Mouse (Mus musculus): Measurements from ENCODE around the gene Gna12.

Gna12 gene

DNA sequence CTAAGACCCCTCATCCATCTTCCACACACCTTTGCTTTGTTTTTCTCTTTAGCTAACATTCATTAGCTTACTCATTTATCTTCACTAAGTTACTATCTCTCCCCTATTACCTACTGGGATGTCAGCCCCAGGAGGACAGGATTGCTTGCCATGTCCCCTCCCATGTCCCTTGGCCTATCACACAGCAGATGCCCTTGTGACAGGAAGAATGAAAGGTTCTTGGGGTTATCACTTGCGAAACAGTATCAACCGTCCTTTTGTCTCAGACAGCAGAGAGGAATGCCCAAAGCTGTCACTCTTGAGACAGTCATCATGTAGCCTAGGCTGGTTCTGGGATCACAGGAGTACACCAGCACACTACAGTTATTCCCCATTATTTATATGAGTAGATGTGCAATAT, 35.1 kb downstream of the Gna12 start:
- DNase-seq (ENCODE audit: low spot score) = no peak

DNA sequence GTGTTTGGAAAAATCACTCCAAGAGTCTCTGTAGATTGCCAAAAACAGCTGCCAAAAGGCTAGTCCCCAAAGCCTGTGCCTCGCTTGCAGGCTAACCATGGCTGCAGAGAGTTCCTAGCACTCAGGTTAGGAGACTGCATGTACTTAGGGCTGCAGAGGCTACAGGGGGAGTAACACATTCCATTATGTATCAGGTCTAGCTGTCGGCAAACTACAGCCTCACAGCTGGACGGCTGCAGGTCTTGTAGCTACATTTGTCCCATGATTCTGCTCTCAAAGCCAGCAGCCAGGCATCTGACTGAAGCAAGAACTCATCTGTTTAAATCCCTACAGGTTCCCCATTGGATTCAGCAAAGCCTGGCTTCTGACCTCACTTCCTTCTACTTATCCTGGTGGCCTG, 35.5 kb downstream of the Gna12 start:
- no peak for DNase-seq (ENCODE audit: low spot score)

DNA sequence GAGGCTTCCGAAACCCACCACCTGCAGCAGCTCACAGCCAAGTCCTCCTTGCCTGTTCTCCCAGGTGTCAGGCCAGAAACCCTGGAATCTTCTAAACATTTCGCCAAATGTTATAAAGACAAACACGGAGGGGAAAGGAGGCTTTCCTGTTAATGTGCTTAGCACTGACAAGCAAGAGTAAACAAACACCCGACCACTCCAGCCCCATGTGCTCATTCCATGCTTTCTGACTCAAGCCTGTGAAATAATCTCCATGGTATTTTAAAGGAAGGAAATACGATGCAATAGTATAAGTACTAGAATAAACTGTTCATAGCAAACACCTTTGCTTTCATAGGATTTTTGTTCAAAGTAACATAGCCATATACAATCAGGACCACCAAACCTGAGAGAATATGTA, 38.0 kb downstream of the Gna12 start:
- no peak for DNase-seq (ENCODE audit: low spot score)

DNA sequence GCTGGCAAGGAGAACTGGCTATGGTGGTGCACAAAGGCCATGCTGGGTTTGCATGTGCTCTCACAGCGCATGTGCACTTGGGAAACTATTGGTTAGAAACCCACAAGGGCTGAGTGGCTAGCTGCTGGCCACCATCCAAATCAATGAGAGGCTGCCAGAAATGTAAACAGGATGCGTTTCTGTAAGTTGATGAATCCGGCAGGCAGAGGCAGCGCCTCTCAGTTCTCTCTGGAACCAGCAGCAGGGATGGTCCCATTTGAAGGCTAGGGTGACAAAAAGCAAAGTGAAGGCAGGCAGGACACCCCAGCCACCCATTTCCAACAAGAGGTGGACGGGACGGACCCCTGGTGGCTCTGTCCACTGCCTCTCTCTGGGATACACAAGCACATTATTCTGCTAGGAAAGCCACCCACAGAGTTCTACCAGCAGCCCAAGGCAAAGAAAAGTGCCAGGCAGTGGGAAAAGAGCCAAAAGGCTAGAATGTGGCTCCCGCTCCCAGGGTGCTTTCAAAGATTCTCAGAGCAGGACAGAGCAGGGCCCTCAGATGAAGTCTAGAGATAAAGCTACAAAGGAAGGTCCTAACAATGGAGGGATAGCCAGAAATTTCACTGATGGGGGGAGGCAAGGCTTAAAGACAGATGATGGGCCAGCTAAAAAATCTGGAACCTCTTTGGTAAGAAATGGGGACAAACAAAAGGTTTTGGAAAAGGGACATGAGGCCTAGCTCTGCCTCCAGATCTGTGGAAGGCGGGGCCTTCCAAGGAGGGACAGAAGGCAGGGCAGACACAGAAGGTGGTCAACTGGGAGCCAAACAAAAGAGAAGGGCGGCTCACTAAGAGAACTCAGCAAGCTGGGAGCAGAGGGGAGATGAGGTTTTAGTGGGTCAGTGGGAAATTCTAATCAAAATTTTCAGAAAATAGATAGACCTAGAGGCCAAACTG, 39.0 kb downstream of the Gna12 start:
- DNase-seq (ENCODE audit: low spot score) = peak; percentile 86

DNA sequence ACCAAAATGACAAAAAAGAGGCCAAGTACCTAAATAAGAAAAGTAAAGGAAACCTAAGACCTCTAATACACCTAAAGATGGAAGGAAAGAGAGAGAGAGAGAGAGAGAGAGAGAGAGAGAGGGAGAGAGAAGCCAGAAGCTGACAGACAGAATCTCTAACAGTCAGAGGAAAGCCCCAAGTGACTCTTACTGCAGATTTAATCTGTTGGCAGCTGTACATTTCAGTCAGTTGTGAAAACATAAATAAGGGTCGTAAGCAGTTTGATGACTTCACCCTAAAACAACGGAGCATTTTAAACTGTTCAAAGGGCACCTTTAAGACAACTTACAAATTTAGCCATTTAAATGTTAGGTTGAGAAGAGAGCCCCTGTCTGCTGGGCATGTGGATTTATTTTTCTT, 39.8 kb downstream of the Gna12 start:
- no peak for DNase-seq (ENCODE audit: low spot score)

DNA sequence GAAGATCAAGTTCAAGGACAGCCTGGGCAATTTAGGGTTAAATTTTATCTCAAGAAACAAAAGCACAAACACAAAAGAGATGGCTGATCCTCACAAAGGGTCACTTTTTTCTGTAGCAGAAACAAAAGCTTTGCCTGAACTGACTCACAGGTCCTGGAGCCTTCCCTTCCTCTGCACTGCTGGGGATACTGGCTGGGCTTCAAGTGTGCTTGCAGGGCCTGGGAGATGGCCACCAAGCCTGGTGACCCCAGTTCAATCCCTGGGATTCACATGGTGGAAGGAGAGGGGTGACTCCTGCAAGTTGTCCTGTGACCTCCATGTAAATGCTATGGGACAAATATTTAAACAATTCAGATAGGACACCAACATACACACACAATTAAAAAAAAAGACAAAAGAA, 40.7 kb downstream of the Gna12 start:
- no peak for DNase-seq (ENCODE audit: low spot score)

DNA sequence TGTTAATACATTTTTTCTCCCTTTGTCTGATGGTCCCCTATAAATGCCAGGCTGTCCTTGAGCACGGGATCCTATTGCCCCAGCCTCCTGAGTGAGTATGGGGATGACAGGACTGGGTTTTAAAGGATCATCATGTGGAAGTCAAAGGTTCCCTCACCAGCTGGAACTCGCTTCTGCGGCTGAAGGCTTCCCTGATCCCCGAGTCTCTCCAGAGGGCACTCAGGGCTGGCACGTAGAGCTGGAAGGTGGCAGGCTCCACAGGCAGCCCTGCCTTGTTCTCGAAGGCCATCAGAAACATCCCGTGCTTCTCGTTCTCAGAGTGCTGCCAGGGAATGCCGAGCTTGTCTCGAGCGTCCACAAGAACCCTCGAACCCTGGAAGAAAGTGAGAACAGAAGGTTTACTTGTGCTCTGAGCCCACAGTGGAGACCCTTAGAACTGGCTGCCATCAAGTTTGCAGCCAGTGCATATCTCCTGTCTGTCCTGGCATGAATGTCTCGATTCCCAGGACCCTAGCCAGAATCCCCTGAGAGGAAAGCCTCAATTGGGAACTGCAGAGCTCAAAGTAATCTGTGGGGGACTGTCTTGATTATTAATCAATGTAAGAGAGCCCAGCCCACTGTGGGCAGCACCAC, 44.9 kb downstream of the Gna12 start:
- no peak for DNase-seq (ENCODE audit: low spot score)

DNA sequence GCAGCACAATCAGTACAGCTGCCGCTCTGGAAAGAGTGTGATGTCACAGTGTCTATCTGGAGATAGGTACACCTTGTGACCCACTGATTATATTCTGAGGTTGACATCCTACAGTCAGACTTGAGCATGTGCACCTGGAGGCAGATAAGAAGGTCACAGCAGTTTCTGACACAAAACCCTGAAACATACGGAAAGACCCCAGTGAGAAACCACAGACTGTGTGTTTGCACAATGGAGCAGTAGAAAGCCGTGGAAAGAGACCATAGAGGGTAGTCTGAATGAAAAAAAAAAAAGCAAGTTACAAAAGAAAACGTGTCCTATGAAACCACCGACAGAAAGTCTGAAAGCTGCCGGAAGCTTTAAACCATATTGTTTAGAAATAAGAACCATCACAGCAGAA, 45.9 kb downstream of the Gna12 start:
- DNase-seq (ENCODE audit: low spot score) = no peak

DNA sequence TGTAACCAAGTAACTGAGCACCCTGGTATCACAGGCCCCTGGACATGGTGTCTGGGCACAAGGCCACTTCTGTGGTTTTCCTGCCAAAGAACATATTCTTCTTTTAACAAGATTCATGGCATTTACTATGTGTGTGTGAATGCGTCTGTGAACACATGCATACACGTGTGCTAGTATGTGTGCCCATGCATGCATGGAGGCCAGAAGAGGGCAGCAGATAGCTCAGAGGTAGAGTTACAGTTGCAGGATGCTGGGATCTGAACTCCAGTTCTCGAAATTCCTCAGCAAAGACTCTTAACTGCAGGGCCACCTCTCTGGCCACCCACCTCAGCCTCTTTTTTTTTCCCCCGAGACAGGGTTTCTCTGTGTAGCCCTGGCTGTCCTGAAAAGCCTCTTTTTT, 46.7 kb downstream of the Gna12 start:
- no peak for DNase-seq (ENCODE audit: low spot score)

DNA sequence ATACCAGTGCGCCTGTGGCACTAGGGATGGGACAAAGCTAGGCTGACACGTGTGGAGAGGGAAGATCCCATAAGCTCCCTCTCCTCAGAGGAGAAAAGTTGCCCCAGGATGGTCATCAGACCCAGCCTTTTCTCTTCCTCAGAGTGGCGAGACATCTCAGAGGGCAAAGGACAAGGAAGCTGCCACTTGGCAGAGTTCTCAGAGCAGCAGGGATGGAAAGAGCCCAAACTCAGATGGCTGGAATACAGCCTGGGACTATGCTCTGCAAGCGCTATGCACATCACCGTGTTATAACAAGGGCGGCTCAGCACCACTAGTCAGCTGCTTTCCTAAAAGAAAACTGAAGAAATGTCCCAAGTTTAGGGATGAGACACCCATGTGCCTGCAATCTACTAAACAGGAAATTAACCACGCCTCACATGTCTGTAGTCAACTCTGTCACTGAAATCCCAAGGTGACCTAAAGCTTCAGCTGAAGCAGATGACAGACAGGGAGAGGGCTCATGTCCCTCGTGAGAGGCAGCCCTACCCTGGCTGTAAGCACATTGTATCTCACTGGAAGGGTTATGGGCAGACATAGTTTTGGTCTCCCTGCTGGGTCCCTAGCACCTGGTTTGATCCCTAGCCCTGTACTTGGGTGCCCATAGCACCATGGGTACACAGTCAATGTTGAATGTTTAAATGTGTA, 48.2 kb downstream of the Gna12 start:
- DNase-seq (ENCODE audit: low spot score) = no peak

DNA sequence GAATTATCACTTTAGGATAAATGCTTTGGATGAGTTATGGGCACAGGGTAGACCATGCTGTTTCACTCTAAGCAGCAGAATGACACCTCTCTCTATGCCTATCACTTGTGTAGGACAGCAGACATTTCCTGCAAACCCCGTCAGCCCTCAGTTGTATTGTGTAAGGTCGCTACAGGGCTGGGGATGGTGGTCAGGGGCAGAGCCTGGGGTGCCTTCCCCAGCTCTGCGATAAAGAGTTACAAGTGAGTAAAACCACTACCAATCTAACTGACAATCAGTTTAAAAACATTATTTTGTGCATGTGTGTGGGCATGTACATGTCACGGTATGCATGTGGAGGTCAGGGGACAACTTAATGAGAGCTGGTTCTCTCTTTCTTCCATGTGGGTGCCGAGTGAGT, 49.1 kb downstream of the Gna12 start:
- DNase-seq (ENCODE audit: low spot score) = no peak

DNA sequence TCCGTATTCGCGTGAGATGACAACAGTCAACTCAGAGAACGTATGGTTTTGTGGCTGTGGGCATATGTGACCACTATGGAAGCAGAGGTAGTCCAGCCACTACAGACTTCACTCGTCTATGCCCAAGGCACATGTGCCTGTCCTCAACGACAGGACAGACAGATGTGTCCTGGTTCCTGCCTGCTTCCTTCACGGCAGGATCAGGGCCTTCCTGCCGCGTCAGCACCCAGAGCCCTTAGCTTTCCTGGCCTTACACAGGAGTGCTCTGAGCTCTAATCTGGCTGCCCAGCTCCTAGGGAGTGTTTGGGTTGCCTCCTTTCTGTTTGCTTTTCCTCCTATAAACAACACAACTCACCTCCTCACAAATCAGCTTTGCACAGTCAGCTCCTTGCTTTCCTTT, 53.3 kb downstream of the Gna12 start:
- no peak for DNase-seq (ENCODE audit: low spot score)

DNA sequence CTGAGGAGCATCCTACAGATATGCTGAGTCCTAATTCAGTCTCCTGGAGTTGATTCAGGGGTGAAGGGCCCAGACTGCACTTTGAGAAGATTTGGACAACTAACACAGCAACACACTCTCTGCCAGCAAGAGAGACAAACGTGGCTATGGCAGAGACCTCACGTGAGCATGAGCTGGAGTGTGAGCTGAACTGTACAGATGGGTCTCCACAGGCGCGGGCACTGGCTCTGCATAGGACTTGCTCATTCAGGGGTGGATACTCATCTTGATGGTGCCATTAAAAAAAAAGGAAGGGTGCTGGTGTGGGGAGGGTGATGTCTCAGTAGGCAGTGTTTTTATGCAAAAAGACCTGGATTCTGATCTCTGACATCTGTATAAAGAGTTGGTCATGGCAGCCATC, 55.1 kb downstream of the Gna12 start:
- no peak for DNase-seq (ENCODE audit: low spot score)

DNA sequence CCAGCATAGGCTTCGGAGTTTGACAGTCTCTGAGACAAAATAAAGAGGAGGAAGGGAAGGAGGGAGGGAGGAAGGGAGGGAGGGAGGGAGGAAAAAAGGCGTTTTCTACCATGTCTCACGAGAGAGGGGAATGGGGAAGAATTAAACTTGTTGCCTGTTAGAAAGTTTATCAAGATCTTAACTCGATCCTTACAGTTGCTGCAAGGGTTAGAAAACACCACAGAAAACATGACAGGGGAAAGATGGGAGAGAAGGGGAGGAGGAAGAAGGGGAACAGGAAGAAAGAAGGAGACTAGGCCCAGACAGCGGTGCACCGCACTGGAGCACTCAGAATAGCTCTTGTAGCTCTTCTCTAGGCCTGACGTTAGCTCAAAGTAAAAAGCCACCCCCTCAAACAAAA, 58.1 kb downstream of the Gna12 start:
- no peak for DNase-seq (ENCODE audit: low spot score)

DNA sequence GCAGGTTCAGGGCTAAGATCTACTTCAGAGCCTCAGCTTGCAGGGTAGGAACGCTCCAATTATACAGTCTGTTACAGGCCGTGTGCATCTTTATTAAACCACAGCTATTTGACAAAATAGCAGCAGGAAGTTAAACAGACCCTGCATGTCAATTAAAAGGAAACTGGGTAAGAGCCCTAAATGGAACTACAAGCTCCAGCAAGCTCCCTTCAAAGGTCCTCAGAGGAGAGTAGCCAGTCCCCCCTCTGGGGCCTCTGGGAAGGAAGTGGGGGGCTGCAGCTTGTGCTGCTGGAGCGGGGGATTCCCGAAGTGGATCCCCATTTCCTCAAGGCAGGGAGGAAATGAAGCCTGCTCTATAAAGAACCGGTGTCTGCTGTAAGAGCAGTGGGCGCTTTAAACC, 58.6 kb downstream of the Gna12 start:
- no peak for DNase-seq (ENCODE audit: low spot score)

DNA sequence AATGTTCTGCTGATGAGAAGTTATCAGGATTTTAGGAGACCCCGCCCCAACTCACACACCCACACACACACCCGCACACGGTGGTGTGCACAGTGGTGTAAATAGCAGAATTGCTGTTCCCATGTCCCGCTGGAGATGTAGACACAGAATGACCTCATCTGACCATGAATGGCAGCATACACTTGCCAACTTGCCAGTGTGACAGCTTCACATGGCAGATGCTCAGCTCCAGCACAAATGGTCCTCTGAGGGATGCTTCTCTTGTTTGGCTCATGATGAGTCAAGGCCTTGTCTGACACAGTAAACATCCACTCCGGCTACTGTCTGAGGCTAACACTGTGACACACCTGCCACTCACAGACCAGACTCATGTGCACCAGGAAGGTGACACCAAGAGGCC, 61.9 kb downstream of the Gna12 start:
- DNase-seq (ENCODE audit: low spot score) = no peak

DNA sequence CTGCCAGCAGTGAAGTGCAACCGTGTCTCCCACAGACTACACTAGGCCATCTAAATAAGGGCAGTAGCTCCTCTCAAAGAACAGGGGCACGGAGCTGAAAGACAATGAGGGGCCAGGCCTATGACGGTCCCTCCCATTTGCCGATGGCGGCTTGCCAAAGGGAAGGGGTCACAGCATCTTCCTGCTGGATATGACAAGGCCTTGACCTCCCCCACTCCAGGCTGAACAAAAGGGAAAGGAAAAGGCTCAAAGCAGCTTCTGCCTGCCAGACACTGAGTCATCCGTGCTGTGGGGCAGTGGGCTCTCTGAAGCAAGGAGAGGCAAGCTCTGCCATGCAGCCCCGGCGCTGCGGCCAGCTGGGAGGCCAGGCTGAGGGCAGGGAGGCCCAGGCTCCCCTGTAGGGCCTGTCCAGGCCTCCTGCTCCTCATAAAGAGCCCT, 62.5 kb downstream of the Gna12 start:
- DNase-seq (ENCODE audit: low spot score) = peak; percentile 90

DNA sequence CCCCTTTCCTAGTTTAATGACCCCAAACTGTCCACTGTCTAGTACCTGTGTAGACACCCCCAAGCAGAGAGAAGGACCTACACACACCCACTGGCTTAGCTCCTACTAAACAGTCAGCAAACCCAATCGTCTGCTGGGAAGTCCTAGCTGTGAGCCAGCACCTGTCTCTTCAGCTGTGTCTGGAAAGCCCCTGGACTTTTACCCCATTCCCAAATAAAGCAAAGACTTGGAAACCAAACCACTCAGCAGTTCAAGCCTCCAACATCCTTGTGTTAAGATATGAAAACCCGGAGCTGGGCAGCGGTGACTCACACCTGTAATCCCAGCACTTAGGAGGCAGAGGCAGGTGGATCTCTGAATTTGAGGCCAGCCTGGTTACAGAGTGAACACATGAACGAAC, 63.7 kb downstream of the Gna12 start:
- DNase-seq (ENCODE audit: low spot score) = no peak

DNA sequence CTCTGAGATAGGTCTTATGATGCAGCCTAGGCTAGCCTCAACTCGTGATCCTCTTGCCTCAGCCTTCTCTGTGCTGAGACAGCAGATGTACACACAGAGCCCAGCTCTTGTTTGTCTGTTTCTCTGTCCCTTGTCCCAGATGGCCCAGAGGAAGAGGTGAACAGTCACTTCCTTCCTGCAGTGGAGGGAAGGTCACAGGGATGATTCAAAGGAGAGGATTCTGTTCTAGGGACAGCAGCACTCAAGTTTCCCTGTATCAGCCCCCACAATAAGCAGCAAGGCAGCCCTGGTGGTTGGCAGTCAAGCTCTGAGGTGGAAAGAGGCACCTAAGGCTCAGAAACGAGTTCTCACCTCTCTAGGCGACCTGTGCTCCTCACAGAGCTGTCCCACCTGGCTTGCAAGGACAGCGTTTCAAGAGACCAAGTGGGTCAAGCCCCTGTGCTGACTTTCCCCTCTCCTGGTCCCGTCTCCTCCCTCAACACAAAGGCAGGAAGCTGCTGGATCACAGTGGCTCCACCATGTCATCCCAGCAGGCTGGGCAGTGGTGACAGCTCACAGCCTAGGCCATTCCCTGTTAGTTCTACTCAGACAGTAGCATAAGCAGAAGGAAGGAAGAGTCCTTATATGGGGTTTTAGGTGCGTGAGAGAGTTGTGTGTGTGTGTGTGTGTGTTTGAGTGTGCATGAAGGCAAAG, 65.2 kb downstream of the Gna12 start:
- peak; percentile 48 for DNase-seq (ENCODE audit: low spot score)

DNA sequence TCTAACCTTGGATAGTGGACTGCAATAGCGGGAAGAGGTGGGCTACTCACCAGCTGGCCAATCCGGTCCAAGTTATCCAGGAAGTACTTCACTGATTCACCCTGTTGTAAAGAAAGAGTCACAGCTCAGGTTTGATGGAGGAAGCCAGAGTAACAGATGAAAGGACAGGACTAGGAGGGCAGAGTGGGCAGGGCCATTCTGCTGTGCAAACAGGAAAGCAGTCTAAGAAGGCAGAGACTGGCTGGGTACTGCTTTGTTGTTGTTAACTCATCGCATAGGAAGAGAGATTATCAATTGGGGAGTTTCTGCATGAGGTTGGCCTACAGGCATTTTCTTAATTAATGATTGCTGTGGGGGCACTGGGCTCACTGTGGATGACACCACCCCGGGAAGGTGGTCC, 67.7 kb downstream of the Gna12 start:
- DNase-seq (ENCODE audit: low spot score) = no peak

DNA sequence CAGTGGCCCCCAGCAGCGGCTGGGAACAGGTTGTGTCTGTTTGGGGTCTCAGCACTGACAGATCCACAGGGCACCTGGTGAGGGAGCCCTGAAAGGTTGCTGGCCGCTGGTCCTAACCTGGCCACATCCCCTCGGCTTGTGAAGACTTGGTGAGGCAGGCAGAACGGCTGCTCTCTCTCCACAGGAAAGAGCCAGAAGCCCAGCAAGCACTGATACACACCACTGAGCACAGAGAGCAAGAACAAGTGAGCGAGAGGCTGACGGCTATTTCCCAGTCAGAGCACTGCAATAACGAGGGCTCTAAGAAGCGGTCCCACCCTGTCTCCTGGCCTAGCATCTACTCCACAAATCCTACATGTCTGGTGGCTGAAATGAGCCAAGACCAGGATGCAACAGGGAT, 71.4 kb downstream of the Gna12 start:
- DNase-seq (ENCODE audit: low spot score) = no peak

DNA sequence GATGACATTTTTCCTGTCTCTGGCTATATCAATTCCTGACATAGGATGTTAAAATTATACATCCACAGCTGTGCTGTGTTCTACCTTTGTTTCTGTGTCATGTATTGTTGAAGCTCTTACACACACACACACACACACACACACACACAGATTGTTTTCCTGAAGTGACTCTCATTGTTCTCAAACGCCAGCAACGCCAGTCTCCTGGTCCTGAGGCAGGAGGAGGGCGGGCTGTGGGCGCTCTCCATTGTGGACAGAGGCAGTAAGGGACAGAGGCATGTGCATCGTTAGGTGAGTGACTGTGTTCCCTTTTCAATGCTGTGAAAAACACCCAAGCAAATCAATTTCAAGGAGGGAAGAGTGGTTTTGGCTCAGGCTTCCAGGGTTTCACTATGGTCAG, 77.0 kb downstream of the Gna12 start:
- DNase-seq (ENCODE audit: low spot score) = no peak

DNA sequence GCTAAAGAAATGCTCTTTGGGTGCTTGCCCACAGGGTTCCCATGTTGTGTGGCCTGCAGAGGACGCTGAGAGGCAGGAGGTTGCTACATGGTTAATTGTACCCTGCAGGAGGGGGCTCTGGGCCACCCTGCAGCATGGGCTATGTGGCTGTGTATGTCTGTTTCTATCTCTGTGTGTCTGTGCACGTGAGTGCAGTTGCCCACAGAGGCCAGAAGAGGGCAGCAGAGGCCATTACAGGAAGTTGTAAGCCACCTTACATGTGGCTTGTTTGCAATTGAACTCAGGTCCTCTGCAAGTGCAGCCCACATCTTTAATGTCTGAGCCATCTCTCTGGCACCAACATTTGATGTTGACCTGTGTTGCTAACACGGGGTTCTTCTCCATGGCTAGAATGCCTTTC, 77.6 kb downstream of the Gna12 start:
- DNase-seq (ENCODE audit: low spot score) = no peak

Data from lung, postnatal 25 days (tissue).